Mouse (Mus musculus): ENCODE results near the gene Btbd35f26.
"Not testable (repeated sequence)": the region's sequence is repeated elsewhere in the genome, so short reads cannot be mapped to it uniquely, and the experiment has no call there.

GRCm38 (mm10) chrX:31336154-31336553 is at the start of gene Btbd35f26:
- TF ChIP-seq EP300 (IDR thresholded peaks at IDR 0.05; ENCODE audit: insufficient read depth, low read depth, low read length); CTCF (IDR thresholded peaks at IDR 0.05; ENCODE audit: low read depth, low read length); POLR2A (IDR thresholded peaks at IDR 0.05; ENCODE audit: insufficient read depth, low read length): not testable (repeated sequence)
